Mouse (Mus musculus) kidney, postnatal 36 days (tissue): ENCODE measurements around the gene Jmjd1c.

Experiments
- DNase-seq, 2 experiments: peaks; one replicate each; pipeline ENCODE4 v3.0.0; 2021 to 2022; ENCODE audit warnings: mixed read lengths in 2 of 2

The Jmjd1c gene

GRCm38 (mm10) chr10:67095798-67096620, at the start of gene Jmjd1c:
Jmjd1c (plus strand) TSS chr10:67096125.
- peak; percentile 72 to 83 for DNase-seq

DNA sequence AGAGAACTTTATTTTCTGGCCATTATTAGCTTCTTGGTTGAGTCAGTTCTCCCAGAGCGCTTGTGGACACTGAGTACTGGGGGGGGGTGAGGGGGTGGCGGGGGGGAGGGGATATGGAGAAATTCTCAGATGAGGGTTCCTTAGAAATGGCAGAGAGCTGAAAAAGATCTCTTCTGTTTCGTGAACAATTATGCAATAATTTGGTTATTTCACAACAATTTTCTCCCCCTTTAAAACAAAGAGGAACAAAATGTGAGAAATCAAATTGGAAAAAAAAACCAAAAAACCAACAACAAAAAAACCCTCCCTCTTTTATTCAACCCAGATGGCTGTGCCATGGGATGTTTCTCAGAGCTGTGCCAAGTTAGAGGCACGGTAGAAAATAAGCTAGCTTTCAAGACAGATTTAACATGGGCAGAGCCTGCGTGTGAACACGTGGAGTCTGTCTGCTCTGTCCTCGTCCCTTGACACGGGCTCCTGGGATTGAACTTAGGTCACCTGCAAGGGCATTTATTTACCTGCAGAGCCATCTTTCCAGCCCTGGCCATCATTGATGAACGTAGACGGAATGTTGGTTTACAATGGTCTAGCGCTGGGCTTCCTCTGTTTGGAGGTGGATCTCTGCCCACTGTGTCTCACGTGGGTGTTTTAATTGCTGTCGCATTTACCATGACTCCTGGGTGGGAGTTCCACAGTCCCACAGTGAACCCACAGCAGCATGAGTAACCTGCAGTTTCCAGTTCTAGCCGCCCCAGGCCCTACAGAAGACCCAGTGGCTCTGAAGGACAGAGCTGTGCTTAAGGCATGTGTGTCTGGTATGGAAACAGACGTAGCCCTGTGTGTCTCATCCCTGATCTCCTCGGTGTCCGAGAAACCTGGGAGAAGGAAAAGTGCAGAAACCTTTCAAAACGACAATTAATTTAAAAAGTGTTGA, 47.9 kb upstream of the Jmjd1c start:
- no peak for DNase-seq

- no peak for DNase-seq
Observed at GRCm38 (mm10) chr10:67048871-67049615, 46.9 kb upstream of the Jmjd1c start.

DNA sequence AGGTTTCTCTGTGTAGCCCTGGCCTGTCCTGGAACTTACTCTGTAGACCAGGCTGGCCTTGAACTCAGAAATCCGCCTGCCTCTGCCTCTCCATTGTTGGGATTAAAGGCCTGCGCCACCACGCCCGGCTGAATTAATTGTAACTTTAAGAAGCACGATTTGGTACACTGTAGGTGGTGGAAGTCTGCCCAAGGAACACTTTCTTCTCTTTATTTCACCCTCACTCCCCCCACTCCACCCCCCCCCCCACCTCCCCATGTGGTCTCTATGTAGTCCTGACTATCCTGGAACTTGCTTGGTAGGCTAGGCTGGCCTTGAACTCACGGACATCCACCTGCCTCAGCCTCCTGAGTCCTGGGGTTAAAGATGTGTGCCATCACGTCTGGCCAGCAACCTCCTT, 46.3 kb upstream of the Jmjd1c start:
- DNase-seq: no peak

- DNase-seq: peak in 1 of 2 experiments; percentile 54
Observed at GRCm38 (mm10) chr10:67050766-67051165, 45.2 kb upstream of the Jmjd1c start.

DNA sequence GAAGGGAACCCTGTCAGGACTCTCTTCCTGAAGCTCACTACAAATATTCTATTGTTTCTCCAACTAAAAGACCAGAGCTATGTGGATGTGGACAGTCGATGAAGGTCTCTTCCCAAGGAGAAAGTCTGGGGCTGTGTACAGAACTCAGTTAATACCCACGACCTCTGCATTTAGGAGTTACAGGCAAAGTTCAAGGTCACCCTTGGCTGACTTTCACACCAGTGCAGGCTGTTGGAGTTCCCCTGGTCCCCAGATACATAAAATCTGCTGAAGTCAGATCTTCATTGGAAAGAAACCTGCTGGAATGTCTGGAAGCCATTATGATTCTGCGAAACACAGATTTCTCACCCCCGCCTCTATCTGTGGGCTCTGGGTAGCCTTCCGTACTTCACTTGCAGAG, 44.5 kb upstream of the Jmjd1c start:
- no peak for DNase-seq

- DNase-seq: no peak
Observed at GRCm38 (mm10) chr10:67052429-67052828, 43.5 kb upstream of the Jmjd1c start.

GRCm38 (mm10) chr10:67053475-67053874, 42.5 kb upstream of the Jmjd1c start:
- DNase-seq: peak in 1 of 2 experiments; percentile 45

- no peak for DNase-seq
Observed at GRCm38 (mm10) chr10:67055867-67056856, 39.8 kb upstream of the Jmjd1c start.

DNA sequence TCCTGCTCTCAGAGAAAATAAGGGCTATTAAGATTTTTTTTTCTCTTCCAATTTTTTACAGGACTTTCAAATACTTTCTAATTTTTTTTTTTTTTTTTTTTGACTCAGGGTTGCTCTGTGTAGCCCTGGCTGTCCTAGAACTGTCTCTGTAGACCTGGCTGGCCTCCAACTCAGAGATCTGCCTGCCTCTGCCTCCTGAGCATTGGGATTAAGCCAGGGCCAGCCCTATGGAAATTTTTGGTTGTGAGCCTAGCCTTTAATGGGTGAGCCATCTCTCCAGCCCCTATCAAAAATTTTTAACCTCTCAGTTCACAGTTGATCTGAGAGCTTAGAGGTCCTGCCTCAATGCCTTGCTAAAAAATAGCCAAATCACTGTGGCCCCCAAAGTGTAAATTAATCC, 38.7 kb upstream of the Jmjd1c start:
- DNase-seq: no peak

- no peak for DNase-seq
Observed at GRCm38 (mm10) chr10:67057696-67058095, 38.2 kb upstream of the Jmjd1c start.

DNA sequence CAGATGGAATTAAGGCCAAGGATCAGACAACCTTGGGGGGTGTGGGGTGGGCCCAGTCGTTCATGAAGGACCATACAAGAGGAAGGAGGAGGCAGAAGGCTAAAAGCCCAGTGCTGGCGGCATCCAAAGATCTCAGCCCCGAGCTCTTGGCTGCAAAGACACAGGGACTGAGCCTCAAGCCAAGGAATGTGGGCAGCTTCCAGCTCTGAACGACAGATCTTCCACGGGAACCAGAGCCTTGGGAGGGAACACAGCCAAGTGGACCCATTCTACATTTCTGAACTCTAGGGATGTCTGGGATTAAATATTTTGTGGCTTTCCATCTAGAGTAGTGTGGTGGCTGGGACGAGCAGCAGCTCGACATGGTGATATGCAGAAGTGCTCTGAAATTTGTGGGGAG, 37.6 kb upstream of the Jmjd1c start:
- DNase-seq: peak; percentile 78 to 81

DNA sequence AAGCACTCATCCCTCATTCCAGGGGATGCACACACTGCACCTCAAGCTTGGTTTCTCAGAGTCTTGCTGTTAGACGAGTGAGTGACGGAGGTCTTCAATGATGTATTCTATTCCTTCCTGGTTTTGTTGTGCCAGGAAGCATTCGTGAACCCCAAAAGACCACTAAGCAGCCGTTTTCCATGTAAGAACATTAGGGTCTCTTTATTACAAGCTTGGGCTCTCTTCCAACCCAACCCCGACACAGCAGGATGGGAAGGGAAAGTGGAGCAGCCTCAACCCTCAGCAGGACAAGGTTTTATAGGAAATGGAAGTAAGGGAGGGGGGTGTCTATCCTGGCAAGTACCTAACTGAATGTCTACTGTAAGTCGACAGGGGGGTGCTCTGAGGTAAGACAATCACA, 37.2 kb upstream of the Jmjd1c start:
- no peak for DNase-seq

DNA sequence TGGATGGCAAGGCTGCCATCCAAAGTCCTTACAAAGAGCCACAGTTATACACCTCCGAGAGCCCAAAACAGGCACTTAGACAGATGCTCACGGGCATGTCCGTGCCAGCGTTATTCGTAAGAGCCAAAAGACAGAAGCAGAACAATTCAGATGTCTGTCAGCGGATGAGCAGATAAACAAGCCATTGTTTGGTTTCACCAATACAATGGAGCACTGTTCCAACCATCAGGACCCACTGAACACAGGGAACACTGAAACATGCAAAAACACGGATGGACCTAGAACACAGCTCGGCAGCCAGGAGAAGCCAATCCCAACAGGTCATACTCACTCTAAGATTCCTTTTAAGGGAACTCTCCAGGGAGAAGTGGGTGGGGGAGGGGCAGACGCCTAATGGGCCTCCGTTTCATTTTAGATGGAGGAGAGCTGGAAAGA, 34.5 kb upstream of the Jmjd1c start:
- DNase-seq: peak in 1 of 2 experiments; percentile 56

DNA sequence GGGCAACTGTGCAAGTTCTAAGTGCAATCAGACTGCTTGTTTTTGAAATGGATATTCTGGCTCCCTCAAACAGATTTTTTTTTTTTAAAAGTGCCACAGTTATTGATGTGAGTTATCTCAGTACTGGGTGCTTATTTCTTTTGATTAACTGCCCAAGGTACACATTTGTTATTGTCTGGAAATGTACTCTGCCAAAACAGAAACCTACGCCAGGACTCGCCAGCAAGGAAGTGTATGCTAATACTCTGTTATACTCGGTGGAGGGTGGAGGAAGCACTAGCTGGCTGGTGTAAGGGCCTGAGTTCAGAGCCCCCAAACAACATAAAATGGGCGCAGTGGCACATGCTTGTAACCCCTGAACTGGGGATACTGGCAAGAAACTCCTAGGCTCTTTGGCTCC, 34.1 kb upstream of the Jmjd1c start:
- DNase-seq: no peak

- no peak for DNase-seq
Observed at GRCm38 (mm10) chr10:67065277-67065887, 30.5 kb upstream of the Jmjd1c start.

DNA sequence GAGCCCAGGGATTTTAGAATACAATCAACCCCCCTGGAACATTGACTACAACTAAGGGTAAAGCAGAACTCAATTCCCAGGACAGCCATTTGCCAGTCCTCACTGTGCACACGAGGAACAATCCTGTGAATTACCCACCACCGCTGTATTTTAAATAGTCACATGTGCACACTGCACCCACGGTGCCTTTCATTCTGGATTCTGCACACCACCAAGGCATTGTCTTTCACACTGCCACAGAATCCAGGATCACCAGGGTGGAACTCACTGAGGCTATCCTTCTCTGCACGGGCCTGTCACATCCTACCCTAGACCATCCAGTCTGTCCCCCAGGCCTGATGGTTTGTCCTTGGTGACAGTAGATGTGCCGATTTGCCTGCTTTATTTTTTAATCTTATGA, 30.0 kb upstream of the Jmjd1c start:
- no peak for DNase-seq

DNA sequence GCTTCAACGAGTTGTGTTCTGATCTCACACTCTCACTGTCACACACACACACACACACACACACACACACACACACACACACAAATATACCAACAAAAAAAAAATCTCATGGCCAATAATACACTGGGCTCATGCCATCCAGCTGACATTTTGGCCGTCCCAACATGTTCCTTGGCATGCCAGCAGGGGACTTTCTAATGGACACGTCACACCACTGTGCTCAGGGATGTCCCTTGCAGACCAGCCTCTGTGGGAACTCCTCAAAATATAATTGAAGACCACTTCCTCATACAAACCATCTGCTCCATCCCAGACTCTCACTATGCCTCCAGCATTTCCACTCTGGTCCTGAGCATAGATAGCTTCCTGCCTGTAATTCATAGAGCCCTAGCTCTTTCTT, 29.5 kb upstream of the Jmjd1c start:
- no peak for DNase-seq

DNA sequence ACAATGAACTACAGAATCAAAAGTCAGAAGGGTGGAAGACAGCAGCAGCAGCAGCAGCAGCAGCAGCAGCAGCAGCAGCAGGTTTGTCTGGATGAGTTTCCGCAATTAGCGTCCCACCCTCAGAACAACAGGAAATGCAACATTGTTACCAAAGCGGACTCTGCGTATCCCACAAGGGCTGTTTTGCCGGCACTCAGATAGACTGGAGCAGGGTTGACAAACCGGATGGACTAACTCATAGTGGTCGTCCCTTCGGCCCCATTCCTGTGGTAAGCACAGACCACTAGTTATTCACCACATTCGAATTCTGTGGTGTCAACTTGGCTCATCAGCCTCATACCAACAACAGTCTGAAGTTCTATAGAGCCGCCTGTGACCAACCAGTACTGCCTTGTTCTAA, 26.9 kb upstream of the Jmjd1c start:
- DNase-seq: peak in 1 of 2 experiments; percentile 38

DNA sequence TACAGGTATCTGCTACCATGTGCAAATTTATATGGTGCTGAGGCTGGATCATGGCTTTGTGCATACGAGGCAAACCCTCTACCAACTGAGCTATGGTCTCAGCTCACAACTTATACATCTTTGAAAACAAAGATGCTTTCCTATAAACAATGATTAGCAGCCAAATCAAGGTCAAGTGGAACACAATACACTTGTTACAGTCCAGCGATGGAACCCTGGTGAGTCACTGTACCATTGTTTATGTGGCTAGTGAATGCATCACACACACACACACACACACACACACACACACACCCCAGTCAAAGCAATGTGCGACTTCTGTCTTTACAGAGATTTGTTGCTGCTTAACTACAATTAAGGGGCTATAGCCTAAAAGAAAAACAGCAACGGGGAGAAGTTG, 24.5 kb upstream of the Jmjd1c start:
- DNase-seq: no peak

DNA sequence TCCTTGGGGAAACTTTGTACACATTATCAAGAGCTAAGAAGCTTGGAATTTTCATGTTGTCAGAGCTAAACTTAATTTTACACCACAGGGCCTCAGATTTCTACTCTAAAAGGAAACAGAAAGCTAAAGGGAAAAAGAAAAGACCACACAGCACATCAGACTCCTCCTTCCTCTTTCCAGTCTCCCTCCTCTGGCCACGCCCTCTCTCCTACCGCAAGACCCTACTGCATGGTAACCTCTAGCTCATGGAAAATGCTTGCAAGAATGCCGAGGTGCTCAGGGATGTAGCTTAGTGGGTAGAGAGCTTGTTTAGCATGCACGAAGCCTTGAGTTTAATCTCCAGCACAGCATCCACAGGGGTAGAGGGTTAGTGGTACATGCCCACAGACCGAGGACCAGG, 24.0 kb upstream of the Jmjd1c start:
- DNase-seq: no peak
